In the genomic region with DNA sequence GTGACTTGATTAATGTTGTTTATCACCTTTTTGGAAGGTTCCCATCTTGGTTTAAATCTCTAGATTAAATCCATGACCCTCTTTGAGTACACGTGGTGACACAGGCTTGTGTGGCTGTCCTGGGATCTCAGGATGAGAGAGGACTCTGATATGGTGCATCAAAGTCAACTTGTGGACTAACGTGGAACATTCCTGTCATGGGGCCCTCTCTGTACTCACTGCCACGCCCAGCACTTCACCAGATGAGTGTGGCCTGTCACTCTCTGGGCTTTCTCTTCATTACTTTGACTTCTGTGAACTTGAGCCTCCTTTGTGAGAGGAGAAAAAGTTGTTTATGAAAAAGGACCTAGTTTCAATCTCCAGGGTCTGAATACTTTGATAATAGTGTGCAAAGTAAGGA, we compare ENCODE assay signal across 18 mouse cellular contexts. TPM values are rescaled to one million over a fixed set of nuclear protein-coding genes. Genes with fewer than 3 reads are reported as not detected.
"Had no signal": no experiment of that assay in that cellular context is flagged by ENCODE, and none has a peak within 500 bp of the region (broad histone marks: within the 10 kb centered on the region; RNA-seq: fewer than 3 reads in every experiment).

No protein-coding gene starts in this region.

- DNase-seq: retina, postnatal 1 day; right cerebral cortex, adult 18-20 months; right cerebral cortex, postnatal 14 days; right cerebral cortex, postnatal 25 days; right cerebral cortex, postnatal 4 days; spleen, adult 18-20 months; thymus, adult 18-20 months; thymus, adult 2 months; thymus, postnatal 14 days; thymus, postnatal 25 days; thymus, postnatal 36 days; thymus, postnatal 4 days had no signal

- H3K27me3 ChIP-seq: neural tube, embryonic 13.5 days; neural tube, embryonic 15.5 days; stomach, embryonic 15.5 days had no signal

- H3K4me2 ChIP-seq: neural tube, embryonic 13.5 days; neural tube, embryonic 15.5 days; stomach, embryonic 15.5 days had no signal

- H3K36me3 ChIP-seq: neural tube, embryonic 13.5 days; neural tube, embryonic 15.5 days; stomach, embryonic 15.5 days had no signal

- H3K4me1 ChIP-seq: neural tube, embryonic 13.5 days; neural tube, embryonic 15.5 days; stomach, embryonic 15.5 days had no signal

- H3K4me3 ChIP-seq: neural tube, embryonic 13.5 days; neural tube, embryonic 15.5 days; stomach, embryonic 15.5 days had no signal

- H3K9ac ChIP-seq: neural tube, embryonic 13.5 days; neural tube, embryonic 15.5 days; stomach, embryonic 15.5 days had no signal

- H3K27ac ChIP-seq: neural tube, embryonic 13.5 days; neural tube, embryonic 15.5 days; stomach, embryonic 15.5 days; stomach, postnatal 0 days had no signal

- H3K9me3 ChIP-seq: neural tube, embryonic 13.5 days; neural tube, embryonic 15.5 days; stomach, embryonic 15.5 days had no signal

RNA-seq across cellular contexts. Expression of gene Jaml, which starts 7.2 kb away (rescaled TPM):
- polyA plus RNA-seq: neural tube, embryonic 14.5 days; testis, adult 2 months had no signal

RNA-seq across cellular contexts. Expression of gene Mpzl2, which starts 32.2 kb away (rescaled TPM):
- polyA plus RNA-seq: neural tube, embryonic 14.5 days had no signal
